Mouse (Mus musculus): ENCODE measurements around the gene Kif24. TPM values are rescaled to one million over a fixed set of nuclear protein-coding genes. Genes with fewer than 3 reads are reported as not detected.

Gene Kif24
- total RNA-seq (2015) (10.7 and 16.0 TPM in 2 replicates), total RNA-seq (2017) (7.0 and 9.7 TPM in 2 replicates)

GRCm38 (mm10) chr4:41464345-41465286 is at the start of gene Kif24, which contains the start of gene Nudt2:
Gene Kif24, minus strand, starts transcription at chr4:41464887.
Gene Nudt2, plus strand, starts transcription at chr4:41465151.
- peak; percentile 95 for ATAC-seq (ENCODE audit: poor library complexity, severe bottlenecking)

GRCm38 (mm10) chr4:41513714-41514113 is 49.0 kb upstream of the Kif24 start:
- no peak for ATAC-seq (ENCODE audit: poor library complexity, severe bottlenecking)

GRCm38 (mm10) chr4:41513309-41513708 is 48.6 kb upstream of the Kif24 start:
- no peak for ATAC-seq (ENCODE audit: poor library complexity, severe bottlenecking)

- ATAC-seq (ENCODE audit: poor library complexity, severe bottlenecking), result no peak
Measured at GRCm38 (mm10) chr4:41507998-41508397, 43.3 kb upstream of the Kif24 start.

GRCm38 (mm10) chr4:41507326-41507924 is 42.7 kb upstream of the Kif24 start:
- no peak for ATAC-seq (ENCODE audit: poor library complexity, severe bottlenecking)

GRCm38 (mm10) chr4:41506906-41507305 is 42.2 kb upstream of the Kif24 start:
- peak; percentile 72 for ATAC-seq (ENCODE audit: poor library complexity, severe bottlenecking)

GRCm38 (mm10) chr4:41506156-41506555 is 41.5 kb upstream of the Kif24 start:
- 0 out of 2 replicates have a peak, but pooled peaks have one; percentile 11 for ATAC-seq (ENCODE audit: poor library complexity, severe bottlenecking)

- no peak for ATAC-seq (ENCODE audit: poor library complexity, severe bottlenecking)
Measured at GRCm38 (mm10) chr4:41505131-41505551, 40.5 kb upstream of the Kif24 start.

GRCm38 (mm10) chr4:41504325-41504724 is 39.6 kb upstream of the Kif24 start:
- ATAC-seq (ENCODE audit: poor library complexity, severe bottlenecking), result no peak

- ATAC-seq (ENCODE audit: poor library complexity, severe bottlenecking), result peak; percentile 88
Measured at GRCm38 (mm10) chr4:41502986-41503412, 38.3 kb upstream of the Kif24 start, which contains the start of gene AI464131. Gene AI464131, minus strand, starts transcription at chr4:41503076.

GRCm38 (mm10) chr4:41502171-41502940 is 37.7 kb upstream of the Kif24 start:
- ATAC-seq (ENCODE audit: poor library complexity, severe bottlenecking), result 0 out of 2 replicates have a peak, but pooled peaks have one; percentile 2

- ATAC-seq (ENCODE audit: poor library complexity, severe bottlenecking), result no peak
Measured at GRCm38 (mm10) chr4:41500787-41501186, 36.1 kb upstream of the Kif24 start.

- ATAC-seq (ENCODE audit: poor library complexity, severe bottlenecking), result no peak
Measured at GRCm38 (mm10) chr4:41499619-41500018, 34.9 kb upstream of the Kif24 start.

GRCm38 (mm10) chr4:41498921-41499391 is 34.3 kb upstream of the Kif24 start:
- no peak for ATAC-seq (ENCODE audit: poor library complexity, severe bottlenecking)

GRCm38 (mm10) chr4:41497995-41498845 is 33.5 kb upstream of the Kif24 start:
- no peak for ATAC-seq (ENCODE audit: poor library complexity, severe bottlenecking)

GRCm38 (mm10) chr4:41497579-41497978 is 32.9 kb upstream of the Kif24 start:
- no peak for ATAC-seq (ENCODE audit: poor library complexity, severe bottlenecking)

GRCm38 (mm10) chr4:41497046-41497445 is 32.4 kb upstream of the Kif24 start:
- ATAC-seq (ENCODE audit: poor library complexity, severe bottlenecking), result no peak

GRCm38 (mm10) chr4:41495850-41496249 is 31.2 kb upstream of the Kif24 start:
- no peak for ATAC-seq (ENCODE audit: poor library complexity, severe bottlenecking)

GRCm38 (mm10) chr4:41495076-41495475 is 30.4 kb upstream of the Kif24 start:
- ATAC-seq (ENCODE audit: poor library complexity, severe bottlenecking), result no peak

- ATAC-seq (ENCODE audit: poor library complexity, severe bottlenecking), result no peak
Measured at GRCm38 (mm10) chr4:41494378-41494777, 29.7 kb upstream of the Kif24 start.
